8 mouse cellular contexts compared by ENCODE assay signal in the genomic region with DNA sequence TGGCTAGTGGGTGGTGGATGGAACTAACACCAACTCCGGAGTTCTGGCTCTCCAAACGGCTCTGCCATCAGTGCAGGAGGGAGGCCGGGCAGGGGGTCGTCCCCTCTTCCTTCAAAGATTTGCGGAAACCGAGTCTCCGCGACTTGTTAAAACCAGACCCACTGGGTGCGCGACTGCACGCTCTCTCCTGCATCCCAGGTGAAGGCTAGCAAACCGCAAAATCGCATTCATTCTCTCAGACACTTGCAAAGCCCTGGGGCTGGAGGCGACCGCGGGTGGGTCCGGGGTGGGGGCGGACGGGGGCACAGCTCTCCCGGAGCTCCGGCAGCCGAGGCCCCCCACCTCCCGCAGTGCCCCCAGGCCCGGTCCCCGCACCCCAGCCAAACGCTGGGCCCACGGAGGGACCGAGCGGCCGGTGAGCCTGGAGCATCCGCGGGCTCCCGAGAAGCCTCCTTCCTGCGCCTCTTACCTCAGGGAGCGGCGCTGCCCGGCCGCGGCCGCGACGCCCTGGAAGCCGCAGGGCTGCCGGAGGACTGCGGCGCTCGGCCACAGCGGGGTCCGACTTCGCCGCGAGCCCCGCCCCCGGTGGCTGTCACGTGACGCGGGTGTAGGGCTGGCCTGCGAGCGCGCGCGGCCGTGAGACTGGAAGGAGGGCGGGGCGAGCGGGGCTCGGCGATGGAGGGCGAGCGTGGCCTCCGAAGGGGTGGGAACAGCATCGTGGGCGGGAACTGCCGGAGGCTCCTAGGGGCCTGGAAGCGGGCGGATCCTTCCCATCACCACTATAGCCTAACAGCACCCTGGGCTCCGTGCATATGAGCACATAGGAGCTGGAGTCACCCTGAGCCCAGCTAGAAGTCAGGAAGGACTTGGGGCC. TPM values are rescaled to one million over a fixed set of nuclear protein-coding genes. Genes with fewer than 3 reads are reported as not detected.
DNase-seq lines count a peak whose midpoint lies in the region; ATAC-seq and TF ChIP-seq lines count a peak whose summit lies in the region.

Fbxo10 (minus strand) TSS at position 584 of the 874 bp plus-strand sequence.

- peak within 1 kb of the TSS; percentile 94 for H3K27ac ChIP-seq in forebrain, embryonic 10.5 days
- peak within 1 kb of the TSS; percentile 89 for H3K27ac ChIP-seq in heart, embryonic 15.5 days
- peak within 1 kb of the TSS; percentile 80 for H3K27ac ChIP-seq in liver, embryonic 16.5 days (ENCODE audit: low read length)
- H3K27ac ChIP-seq in neural tube, embryonic 13.5 days (replicated peaks), result peak within 1 kb of the TSS; percentile 88
- no peak within 1 kb of the TSS for H3K27ac ChIP-seq in testis, adult 2 months (ENCODE audit: control insufficient read depth, insufficient read depth, low read depth, low read length)

- ATAC-seq in heart, embryonic 15.5 days (replicated peaks; ENCODE audit: insufficient number of reproducible peaks, insufficient read depth, low FRiP score, low read depth), result peak; percentile 93
- peak; percentile 95 for ATAC-seq in liver, embryonic 16.5 days (ENCODE audit: low read depth)
- peak; percentile 93 for ATAC-seq in neural tube, embryonic 13.5 days (ENCODE audit: low read depth)

- no peaks in the 10 kb centered on the region for H3K27me3 ChIP-seq in forebrain, embryonic 10.5 days (ENCODE audit: poor library complexity, severe bottlenecking)
- no peaks in the 10 kb centered on the region for H3K27me3 ChIP-seq in heart, embryonic 15.5 days
- no peaks in the 10 kb centered on the region for H3K27me3 ChIP-seq in liver, embryonic 16.5 days (ENCODE audit: control insufficient read depth, insufficient read depth, low read depth, low read length)
- no peaks in the 10 kb centered on the region for H3K27me3 ChIP-seq in neural tube, embryonic 13.5 days
- no peaks in the 10 kb centered on the region for H3K27me3 ChIP-seq in testis, adult 2 months (ENCODE audit: control insufficient read depth, insufficient read depth, low read length)

- TF ChIP-seq CTCF in testis, adult 2 months (IDR thresholded peaks at IDR 0.05; ENCODE audit: control insufficient read depth, insufficient read depth, insufficient replicate concordance, low read depth, low read length), result no peak

- H3K36me3 ChIP-seq in forebrain, embryonic 10.5 days (replicated peaks), result peaks cover 8% of the 10 kb centered on the region
- no peaks in the 10 kb centered on the region for H3K36me3 ChIP-seq in heart, embryonic 15.5 days
- no peaks in the 10 kb centered on the region for H3K36me3 ChIP-seq in liver, embryonic 16.5 days (ENCODE audit: control insufficient read depth, insufficient read depth)
- H3K36me3 ChIP-seq in neural tube, embryonic 13.5 days, result 0 out of 2 replicates have a peak, but pooled peaks cover under 1% of the 10 kb centered on the region
- no peaks in the 10 kb centered on the region for H3K36me3 ChIP-seq in testis, adult 2 months (ENCODE audit: control insufficient read depth, insufficient read depth, low read length)

- peak within 1 kb of the TSS; percentile 99 for H3K9ac ChIP-seq in heart, embryonic 15.5 days
- H3K9ac ChIP-seq in liver, embryonic 16.5 days (ENCODE audit: low read depth, low read length), result peak within 1 kb of the TSS; percentile 94
- peak within 1 kb of the TSS; percentile 98 for H3K9ac ChIP-seq in neural tube, embryonic 13.5 days

- TF ChIP-seq POLR2A in testis, adult 2 months (IDR thresholded peaks at IDR 0.05; ENCODE audit: control insufficient read depth, low read depth, low read length), result peak; percentile 48; the same call in 1 of the 2 replicates

- H3K4me2 ChIP-seq in heart, embryonic 15.5 days, result peak within 1 kb of the TSS; percentile 91
- peak within 1 kb of the TSS; percentile 100 for H3K4me2 ChIP-seq in liver, embryonic 16.5 days (ENCODE audit: low read depth, low read length)
- peak within 1 kb of the TSS; percentile 71 for H3K4me2 ChIP-seq in neural tube, embryonic 13.5 days

- no peaks in the 10 kb centered on the region for H3K9me3 ChIP-seq in forebrain, embryonic 10.5 days
- H3K9me3 ChIP-seq in heart, embryonic 15.5 days (replicated peaks), result no peaks in the 10 kb centered on the region
- no peaks in the 10 kb centered on the region for H3K9me3 ChIP-seq in liver, embryonic 16.5 days (replicated peaks; ENCODE audit: control insufficient read depth, low read length)
- no peaks in the 10 kb centered on the region for H3K9me3 ChIP-seq in neural tube, embryonic 13.5 days

- H3K4me3 ChIP-seq in forebrain, embryonic 10.5 days, result peak within 1 kb of the TSS; percentile 95
- peak within 1 kb of the TSS; percentile 98 for H3K4me3 ChIP-seq in heart, embryonic 15.5 days
- H3K4me3 ChIP-seq in liver, embryonic 16.5 days (ENCODE audit: low read depth, low read length), result peak within 1 kb of the TSS; percentile 95
- H3K4me3 ChIP-seq in neural tube, embryonic 13.5 days, result peak within 1 kb of the TSS; percentile 91
- H3K4me3 ChIP-seq in testis, adult 2 months (ENCODE audit: control insufficient read depth, low read depth, low read length), result peak within 1 kb of the TSS; percentile 84

- WGBS in forebrain, embryonic 10.5 days, result under 1% methylated on average over 77 of the region's 77 CpGs
- whole genome bisulfite sequencing in heart, embryonic 15.5 days, result under 1% methylated on average over 77 of the region's 77 CpGs
- whole genome bisulfite sequencing in liver, embryonic 16.5 days (ENCODE audit: insufficient replicate concordance), result under 1% methylated on average over 72 of the region's 77 CpGs
- WGBS in neural tube, embryonic 13.5 days, result under 1% methylated on average over 66 of the region's 77 CpGs

- peaks cover 42% of the 10 kb centered on the region for H3K4me1 ChIP-seq in forebrain, embryonic 10.5 days
- peaks cover 22% of the 10 kb centered on the region for H3K4me1 ChIP-seq in heart, embryonic 15.5 days (replicated peaks)
- H3K4me1 ChIP-seq in liver, embryonic 16.5 days (ENCODE audit: control insufficient read depth, low read depth, low read length), result peaks cover 25% of the 10 kb centered on the region
- peaks cover 22% of the 10 kb centered on the region for H3K4me1 ChIP-seq in neural tube, embryonic 13.5 days (replicated peaks)
- peaks cover 4% of the 10 kb centered on the region for H3K4me1 ChIP-seq in testis, adult 2 months (ENCODE audit: control insufficient read depth, insufficient read depth, low read length)

- peak; percentile 56 to 64 for DNase-seq in CD8-positive naive resting alpha-beta T cell, adult 2 months (ENCODE audit: low read depth in 2 of 2, low spot score in 2 of 2)
- DNase-seq in c-Kit-negative CD71-positive TER-119-positive erythroid progenitor cells, embryonic 14.5 days (ENCODE audit: low read depth, low spot score), result peak; percentile 87
- DNase-seq in forebrain, embryonic 10.5 days (ENCODE audit: extremely low spot score, low spot score), result peak; percentile 90
- peak; percentile 96 to 97 for DNase-seq in kidney, postnatal 25 days

RNA-seq across cellular contexts. Expression of gene Fbxo10, which starts in this region (rescaled TPM):
- polyA plus RNA-seq in forebrain, embryonic 10.5 days (2016; fragmentation: Nextera tagmentation; extraction: Ambion mirVana), result 17.8 and 18.0 TPM in 2 replicates
- 18.1 and 23.2 TPM in 2 replicates for polyA plus RNA-seq in heart, embryonic 15.5 days (2015; fragmentation: Nextera tagmentation; extraction: Ambion mirVana)
- 3.6 and 3.8 TPM in 2 replicates for polyA plus RNA-seq in liver, embryonic 16.5 days (2015; fragmentation: Nextera tagmentation; extraction: Ambion mirVana)
- 14.3 and 15.4 TPM in 2 replicates for polyA plus RNA-seq in neural tube, embryonic 13.5 days (2015; fragmentation: Nextera tagmentation; extraction: Ambion mirVana)
- 3.0 and 4.2 TPM in 2 replicates for polyA plus RNA-seq in testis, adult 2 months (2012; rRNA removed)
